Mouse (Mus musculus): ENCODE measurements around the gene 1110017D15Rik. TPM values are rescaled to one million over a fixed set of nuclear protein-coding genes. Genes with fewer than 3 reads are reported as not detected.

The 1110017D15Rik gene
- polyA plus RNA-seq, 1 experiment from 2014 or later: 12.9 TPM

Other genes with a start within 250 kb of the 1110017D15Rik start
- 71.1 and 91.1 TPM in 2 replicates for gene Ubap2, start 242.2 kb downstream of the 1110017D15Rik start, polyA plus RNA-seq (2016; fragmentation: Nextera tagmentation; extraction: Ambion mirVana)
- 73.5 and 79.7 TPM in 2 replicates for gene Dcaf12, start 202.4 kb downstream of the 1110017D15Rik start, polyA plus RNA-seq (2016; fragmentation: Nextera tagmentation; extraction: Ambion mirVana)
- gene Ubap1, start 168.3 kb downstream of the 1110017D15Rik start, polyA plus RNA-seq (2016; fragmentation: Nextera tagmentation; extraction: Ambion mirVana): 78.1 and 88.0 TPM in 2 replicates
- gene Kif24, start 52.4 kb downstream of the 1110017D15Rik start, polyA plus RNA-seq (2016; fragmentation: Nextera tagmentation; extraction: Ambion mirVana): 9.5 and 9.6 TPM in 2 replicates
- 56.9 and 59.5 TPM in 2 replicates for gene Nudt2, start 52.2 kb downstream of the 1110017D15Rik start, polyA plus RNA-seq (2016; fragmentation: Nextera tagmentation; extraction: Ambion mirVana)
- 10.1 and 11.9 TPM in 2 replicates for gene AI464131, start 14.3 kb downstream of the 1110017D15Rik start, polyA plus RNA-seq (2016; fragmentation: Nextera tagmentation; extraction: Ambion mirVana)
- 12.5 and 15.3 TPM in 2 replicates for gene Fam219a, start 52.2 kb upstream of the 1110017D15Rik start, polyA plus RNA-seq (2016; fragmentation: Nextera tagmentation; extraction: Ambion mirVana)
- gene Dnaic1, start 52.4 kb upstream of the 1110017D15Rik start, polyA plus RNA-seq (2016; fragmentation: Nextera tagmentation; extraction: Ambion mirVana): 2.3 and 2.8 TPM in 2 replicates
- gene Enho, start 123.0 kb upstream of the 1110017D15Rik start, polyA plus RNA-seq (2016; fragmentation: Nextera tagmentation; extraction: Ambion mirVana): 73.6 and 78.6 TPM in 2 replicates
- gene Cntfr, start 179.8 kb upstream of the 1110017D15Rik start, polyA plus RNA-seq (2016; fragmentation: Nextera tagmentation; extraction: Ambion mirVana): 28.8 and 35.9 TPM in 2 replicates
- 125 and 141 TPM in 2 replicates for gene Il11ra1, start 182.7 kb upstream of the 1110017D15Rik start, polyA plus RNA-seq (2016; fragmentation: Nextera tagmentation; extraction: Ambion mirVana)
- gene Rpp25l, start 196.2 kb upstream of the 1110017D15Rik start, polyA plus RNA-seq (2016; fragmentation: Nextera tagmentation; extraction: Ambion mirVana): 55.6 and 66.5 TPM in 2 replicates
- 191 and 199 TPM in 2 replicates for gene Dctn3, start 205.8 kb upstream of the 1110017D15Rik start, polyA plus RNA-seq (2016; fragmentation: Nextera tagmentation; extraction: Ambion mirVana)
- gene Arid3c, start 213.8 kb upstream of the 1110017D15Rik start, polyA plus RNA-seq (2016; fragmentation: Nextera tagmentation; extraction: Ambion mirVana): 1.1 TPM in 2 replicates
- gene Galt, start 237.9 kb upstream of the 1110017D15Rik start, polyA plus RNA-seq (2016; fragmentation: Nextera tagmentation; extraction: Ambion mirVana): 31.0 and 33.4 TPM in 2 replicates
- 54.2 and 58.9 TPM in 2 replicates for gene Sigmar1, start 238.8 kb upstream of the 1110017D15Rik start, polyA plus RNA-seq (2016; fragmentation: Nextera tagmentation; extraction: Ambion mirVana)